Comparison of ENCODE assay signal across 13 mouse cellular contexts in genomic region chr17:3248875-3249274, GRCm38 (mm10).
A peak's percentile ranks its signal among the peaks of the same experiment; 100 is the strongest.
DNase-seq lines count a peak whose midpoint lies in the region; ATAC-seq lines count a peak whose summit lies in the region.
"Had no signal": no experiment of that assay in that cellular context is flagged by ENCODE, and none has a peak within 500 bp of the region (broad histone marks: within the 10 kb centered on the region; RNA-seq: fewer than 3 reads in every experiment).

No protein-coding gene starts in this region.

- WGBS in forebrain, embryonic 16.5 days = 33% methylated on average over 6 of the region's 6 CpGs

- no peak overlapping the region for H3K9ac ChIP-seq in forebrain, embryonic 16.5 days (replicated peaks; ENCODE audit: low read depth, low read length)
- H3K9ac ChIP-seq: embryonic facial prominence, embryonic 15.5 days; kidney, embryonic 15.5 days; limb, embryonic 12.5 days had no signal

- H3K4me1 ChIP-seq in forebrain, embryonic 16.5 days (replicated peaks; ENCODE audit: control insufficient read depth, insufficient read depth, low read length) = peaks cover 67% of the 10 kb centered on the region

- no peak overlapping the region for H3K4me3 ChIP-seq in forebrain, embryonic 16.5 days (replicated peaks; ENCODE audit: low read length)
- H3K4me3 ChIP-seq: embryonic facial prominence, embryonic 15.5 days; kidney, embryonic 15.5 days; limb, embryonic 12.5 days had no signal

- H3K27me3 ChIP-seq in forebrain, embryonic 16.5 days (replicated peaks; ENCODE audit: control insufficient read depth, insufficient read depth, low read length) = no peaks in the 10 kb centered on the region
- H3K27me3 ChIP-seq: embryonic facial prominence, embryonic 15.5 days; kidney, embryonic 15.5 days; limb, embryonic 12.5 days had no signal

- no peak overlapping the region for H3K4me2 ChIP-seq in forebrain, embryonic 16.5 days (ENCODE audit: low read length)
- H3K4me2 ChIP-seq: embryonic facial prominence, embryonic 15.5 days; kidney, embryonic 15.5 days; limb, embryonic 12.5 days had no signal

- peak; percentile 91 for ATAC-seq in forebrain, embryonic 16.5 days

- DNase-seq in kidney, postnatal 4 days = peak; percentile 6 to 13
- no peak for DNase-seq in kidney, postnatal 14 days
- peak; percentile 80 for DNase-seq in brain, adult 2 months (ENCODE audit: low read depth, low spot score)
- DNase-seq in left cerebral cortex, adult 9 months (ENCODE audit: low spot score in 2 of 2) = peak; percentile 58 to 71
- no peak for DNase-seq in thymus, adult 18-20 months
- no peak for DNase-seq in lung, adult 18-20 months
- no peak for DNase-seq in adrenal gland, postnatal 4 days (ENCODE audit: low spot score in 2 of 2)
- DNase-seq: adrenal gland, postnatal 36 days; lung, adult 2 months had no signal

- H3K9me3 ChIP-seq in forebrain, embryonic 16.5 days (ENCODE audit: control insufficient read depth, low read length) = no peaks in the 10 kb centered on the region
- H3K9me3 ChIP-seq: embryonic facial prominence, embryonic 15.5 days; kidney, embryonic 15.5 days; limb, embryonic 12.5 days had no signal

- H3K36me3 ChIP-seq in forebrain, embryonic 16.5 days (ENCODE audit: control insufficient read depth, insufficient read depth) = no peaks in the 10 kb centered on the region
- H3K36me3 ChIP-seq: embryonic facial prominence, embryonic 15.5 days; kidney, embryonic 15.5 days had no signal

- peak overlapping the region; percentile 87 for H3K27ac ChIP-seq in forebrain, embryonic 16.5 days (ENCODE audit: low read length)
- H3K27ac ChIP-seq: embryonic facial prominence, embryonic 15.5 days; kidney, embryonic 15.5 days; limb, embryonic 12.5 days had no signal

Comparison
In these comparisons a context has a peak if more than half of its experiments do, and no peak if none do; other contexts are left out.
1. DNase-seq: peak in kidney, postnatal 4 days (2 of 2), brain, adult 2 months (single experiment) and left cerebral cortex, adult 9 months (2 of 2); none in kidney, postnatal 14 days (single experiment), thymus, adult 18-20 months (0 of 2), lung, adult 18-20 months (0 of 2) and adrenal gland, postnatal 4 days (0 of 2).